In the genomic region with DNA sequence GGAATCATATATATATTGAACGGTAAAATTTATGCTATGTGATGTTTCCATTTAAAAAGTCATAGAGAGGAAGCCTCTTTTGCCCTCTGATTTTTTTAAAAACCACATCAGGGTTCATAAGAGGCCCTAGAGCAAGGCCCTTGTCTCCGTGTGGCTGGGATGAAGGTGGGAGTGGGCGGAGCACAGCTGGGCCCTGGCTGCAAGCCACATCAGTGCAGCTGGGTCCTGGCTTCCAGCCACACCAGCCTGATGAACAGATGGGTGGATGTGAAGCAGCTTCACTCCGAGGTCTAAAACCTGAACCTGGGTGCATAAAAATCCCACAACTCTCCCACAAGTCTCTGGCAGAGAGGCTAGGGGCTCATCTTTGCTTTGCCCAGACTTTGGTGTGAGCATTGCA, we compare ENCODE assay signal across 12 mouse cellular contexts.
A peak's percentile ranks its signal among the peaks of the same experiment; 100 is the strongest.
DNase-seq lines count a peak whose midpoint lies in the region; ATAC-seq and TF ChIP-seq lines count a peak whose summit lies in the region.
"Had no signal": no experiment of that assay in that cellular context is flagged by ENCODE, and none has a peak within 500 bp of the region (broad histone marks: within the 10 kb centered on the region; RNA-seq: fewer than 3 reads in every experiment).

No protein-coding gene starts in this region.

- TF ChIP-seq CTCF in hindbrain, postnatal 0 days (IDR thresholded peaks at IDR 0.05; ENCODE audit: low read depth): no peak

- WGBS in kidney, embryonic 16.5 days: 58% methylated on average over 4 of the region's 4 CpGs
- 47% methylated on average over 4 of the region's 4 CpGs for WGBS in hindbrain, postnatal 0 days
- 58% methylated on average over 4 of the region's 4 CpGs for WGBS in neural tube, embryonic 15.5 days

- H3K4me1 ChIP-seq in kidney, embryonic 16.5 days (ENCODE audit: insufficient read depth, low read length): no peaks in the 10 kb centered on the region
- H3K4me1 ChIP-seq in hindbrain, postnatal 0 days (ENCODE audit: insufficient read depth, low read length): no peaks in the 10 kb centered on the region
- H3K4me1 ChIP-seq in neural tube, embryonic 15.5 days: peaks cover 10% of the 10 kb centered on the region
- H3K4me1 ChIP-seq: embryonic facial prominence, embryonic 12.5 days had no signal

- DNase-seq in kidney, postnatal 36 days: no peak
- peak; percentile 35 for DNase-seq in ovary, postnatal 36 days (ENCODE audit: low spot score)
- no peak for DNase-seq in ovary, postnatal 14 days (ENCODE audit: low spot score)
- peak; percentile 44 for DNase-seq in hindbrain, postnatal 0 days (ENCODE audit: low spot score)
- no peak for DNase-seq in urinary bladder, postnatal 10 days (ENCODE audit: low spot score)
- DNase-seq: cerebellum, adult 9-10 months; gastrocnemius, postnatal 25 days had no signal

- no peak overlapping the region for H3K27ac ChIP-seq in kidney, embryonic 16.5 days (ENCODE audit: low read length)
- no peak overlapping the region for H3K27ac ChIP-seq in hindbrain, postnatal 0 days
- H3K27ac ChIP-seq in neural tube, embryonic 15.5 days (replicated peaks): peak overlapping the region; percentile 51; the same call in 1 of the 2 replicates
- H3K27ac ChIP-seq: embryonic facial prominence, embryonic 12.5 days; forebrain, embryonic 15.5 days; macrophage had no signal

- 0 out of 2 replicates have a peak, but pooled peaks have one; percentile 39 for ATAC-seq in kidney, embryonic 16.5 days (ENCODE audit: low FRiP score, low TSS enrichment)
- no peak for ATAC-seq in hindbrain, postnatal 0 days
- no peak for ATAC-seq in neural tube, embryonic 15.5 days (ENCODE audit: low FRiP score)
- ATAC-seq: forebrain, embryonic 15.5 days had no signal

- no peak overlapping the region for H3K9ac ChIP-seq in kidney, embryonic 16.5 days (replicated peaks; ENCODE audit: low read length)
- no peak overlapping the region for H3K9ac ChIP-seq in hindbrain, postnatal 0 days (replicated peaks; ENCODE audit: low read length)
- H3K9ac ChIP-seq in neural tube, embryonic 15.5 days (replicated peaks): no peak overlapping the region
- H3K9ac ChIP-seq: embryonic facial prominence, embryonic 12.5 days; forebrain, embryonic 15.5 days had no signal

- no peak overlapping the region for H3K4me3 ChIP-seq in kidney, embryonic 16.5 days (ENCODE audit: low read length)
- no peak overlapping the region for H3K4me3 ChIP-seq in hindbrain, postnatal 0 days (ENCODE audit: low read length)
- no peak overlapping the region for H3K4me3 ChIP-seq in neural tube, embryonic 15.5 days (replicated peaks)
- H3K4me3 ChIP-seq: embryonic facial prominence, embryonic 12.5 days; forebrain, embryonic 15.5 days had no signal

- H3K36me3 ChIP-seq in kidney, embryonic 16.5 days (ENCODE audit: insufficient read depth, low read length): no peaks in the 10 kb centered on the region
- H3K36me3 ChIP-seq in hindbrain, postnatal 0 days (ENCODE audit: insufficient read depth, low read length): no peaks in the 10 kb centered on the region
- H3K36me3 ChIP-seq in neural tube, embryonic 15.5 days: peaks cover 13% of the 10 kb centered on the region
- H3K36me3 ChIP-seq: forebrain, embryonic 15.5 days had no signal

- no peak overlapping the region for H3K4me2 ChIP-seq in kidney, embryonic 16.5 days (replicated peaks; ENCODE audit: low read depth, low read length)
- H3K4me2 ChIP-seq in hindbrain, postnatal 0 days (ENCODE audit: low read depth, low read length): no peak overlapping the region
- H3K4me2 ChIP-seq in neural tube, embryonic 15.5 days: no peak overlapping the region
- H3K4me2 ChIP-seq: embryonic facial prominence, embryonic 12.5 days; forebrain, embryonic 15.5 days had no signal

- no peaks in the 10 kb centered on the region for H3K9me3 ChIP-seq in kidney, embryonic 16.5 days (ENCODE audit: low read length)
- H3K9me3 ChIP-seq in hindbrain, postnatal 0 days (ENCODE audit: low read length): no peaks in the 10 kb centered on the region
- H3K9me3 ChIP-seq in neural tube, embryonic 15.5 days (replicated peaks): no peaks in the 10 kb centered on the region
- H3K9me3 ChIP-seq: embryonic facial prominence, embryonic 12.5 days; forebrain, embryonic 15.5 days had no signal

- H3K27me3 ChIP-seq in kidney, embryonic 16.5 days (ENCODE audit: insufficient read depth, low read length): no peaks in the 10 kb centered on the region
- no peaks in the 10 kb centered on the region for H3K27me3 ChIP-seq in hindbrain, postnatal 0 days (ENCODE audit: insufficient read depth, low read length)
- no peaks in the 10 kb centered on the region for H3K27me3 ChIP-seq in neural tube, embryonic 15.5 days (replicated peaks)
- H3K27me3 ChIP-seq: embryonic facial prominence, embryonic 12.5 days; forebrain, embryonic 15.5 days had no signal

Comparison
In these comparisons a context has a peak if more than half of its experiments do, and no peak if none do; other contexts are left out.
1. DNase-seq: peak in ovary, postnatal 36 days (single experiment) and hindbrain, postnatal 0 days (single experiment); none in kidney, postnatal 36 days (0 of 2), ovary, postnatal 14 days (single experiment) and urinary bladder, postnatal 10 days (single experiment).